Mouse (Mus musculus) left cerebral cortex, adult 11 months (tissue): ENCODE data around the gene Acer3.

ENCODE experiments used
- DNase-seq: peaks from one replicate; pipeline ENCODE4 v3.0.0; 2022; ENCODE audit warnings: low spot score

The Acer3 gene

GRCm38 (mm10) chr7:98321083-98321482 is at the start of gene Acer3:
TSS of gene Acer3 (minus strand) at chr7:98321208.
- no peak for DNase-seq

DNA sequence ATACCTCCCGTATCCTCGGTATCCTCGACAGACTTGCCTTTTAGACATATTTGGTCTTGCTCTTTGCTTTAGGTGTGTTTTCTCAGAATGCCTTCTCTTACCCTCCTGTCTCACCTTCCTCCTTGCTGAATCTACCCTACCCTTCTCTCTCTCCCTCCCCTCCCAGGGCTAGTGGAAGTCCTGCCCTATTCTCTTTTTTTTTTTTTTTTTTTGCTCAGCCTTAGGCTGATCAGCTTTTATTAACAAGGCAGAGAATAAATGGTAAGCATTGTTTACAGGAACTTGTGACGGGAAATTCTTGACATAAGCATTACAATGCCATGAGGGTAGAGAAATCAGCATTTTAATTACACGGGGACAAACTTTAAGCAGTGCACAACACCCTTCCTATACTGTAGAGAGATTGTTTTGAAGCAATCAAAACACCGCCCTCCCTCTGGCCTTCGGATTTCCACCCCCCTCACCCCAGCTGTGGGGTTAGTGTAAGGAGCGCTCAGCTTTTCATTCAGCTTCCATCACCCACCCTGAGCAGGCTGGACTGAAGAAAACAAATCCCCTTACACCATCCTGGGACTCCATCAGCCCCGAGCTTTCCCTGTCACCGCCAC is 48.9 kb upstream of the Acer3 start:
- DNase-seq, result no peak

- DNase-seq, result no peak
Measured at GRCm38 (mm10) chr7:98361662-98362061, 40.7 kb upstream of the Acer3 start.

GRCm38 (mm10) chr7:98361063-98361652 is 40.1 kb upstream of the Acer3 start, which contains the start of gene Tsku:
TSS of gene Tsku (minus strand) at chr7:98361328.
- peak; percentile 64 for DNase-seq

DNA sequence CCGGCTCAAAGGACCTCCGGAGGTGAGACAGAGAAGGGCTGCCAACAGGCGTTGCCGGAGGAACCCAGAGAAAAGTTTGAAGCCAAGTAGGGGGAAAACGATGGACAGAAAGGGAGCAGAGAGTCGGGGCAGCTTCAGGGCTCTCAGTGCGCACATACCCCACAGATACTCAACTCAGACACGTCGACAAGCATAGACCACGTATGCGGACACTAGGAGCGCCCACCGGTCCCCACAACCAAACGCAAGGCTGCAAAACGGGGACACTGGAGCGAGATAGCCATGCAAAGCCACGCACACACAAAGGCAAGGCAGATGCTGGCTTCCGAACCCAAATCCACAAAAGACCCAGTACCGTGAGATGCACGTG is 39.6 kb upstream of the Acer3 start:
- DNase-seq, result no peak

GRCm38 (mm10) chr7:98359951-98360620 is 39.1 kb upstream of the Acer3 start:
- DNase-seq, result no peak

- no peak for DNase-seq
Measured at GRCm38 (mm10) chr7:98358016-98358415, 37.0 kb upstream of the Acer3 start.

GRCm38 (mm10) chr7:98357324-98357723 is 36.3 kb upstream of the Acer3 start:
- DNase-seq, result no peak

GRCm38 (mm10) chr7:98354921-98355310 is 33.9 kb upstream of the Acer3 start:
- no peak for DNase-seq

- no peak for DNase-seq
Measured at GRCm38 (mm10) chr7:98354160-98354920, 33.3 kb upstream of the Acer3 start.

- no peak for DNase-seq
Measured at GRCm38 (mm10) chr7:98353616-98354015, 32.6 kb upstream of the Acer3 start.

- no peak for DNase-seq
Measured at GRCm38 (mm10) chr7:98351523-98351922, 30.5 kb upstream of the Acer3 start.

DNA sequence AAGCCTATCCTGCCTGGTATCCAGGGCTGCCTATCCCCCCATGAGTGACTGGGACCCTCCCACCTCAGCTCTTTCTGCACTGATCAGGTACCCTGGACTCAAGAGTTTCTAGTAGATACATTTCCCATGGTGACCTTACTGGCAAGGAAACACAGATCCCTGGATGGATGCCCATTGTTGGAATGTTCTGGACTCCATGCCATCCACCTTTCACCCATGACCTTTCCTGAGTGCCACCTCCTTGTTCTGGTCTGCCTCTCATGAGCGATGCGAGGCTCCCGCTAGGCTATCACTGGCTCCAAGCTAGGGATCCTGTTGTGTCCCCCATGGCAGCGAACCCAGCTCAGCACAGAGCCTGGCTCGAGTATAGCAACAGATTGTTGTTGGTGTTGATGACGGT is 28.8 kb upstream of the Acer3 start:
- no peak for DNase-seq

DNA sequence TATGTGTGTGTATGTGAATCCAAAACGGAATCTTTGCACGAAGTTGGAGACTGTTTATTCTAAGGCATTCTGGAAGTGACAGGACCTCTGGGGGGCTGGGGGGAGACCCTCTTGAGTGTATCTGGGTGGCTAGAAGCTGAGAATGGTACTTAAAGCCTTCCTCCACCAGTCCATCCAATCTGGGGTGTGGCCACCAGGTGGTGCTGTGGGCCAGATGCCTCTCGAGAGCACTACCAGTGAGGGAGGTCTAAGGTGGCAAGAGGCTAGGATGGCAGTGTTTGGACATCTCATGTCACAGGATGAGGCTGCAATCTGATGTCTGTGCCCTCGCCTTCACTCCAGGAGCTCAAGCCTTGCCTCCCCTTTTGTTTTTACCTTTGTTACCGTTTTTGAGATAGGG is 28.1 kb upstream of the Acer3 start:
- no peak for DNase-seq

- DNase-seq, result no peak
Measured at GRCm38 (mm10) chr7:98348043-98348442, 27.0 kb upstream of the Acer3 start.

DNA sequence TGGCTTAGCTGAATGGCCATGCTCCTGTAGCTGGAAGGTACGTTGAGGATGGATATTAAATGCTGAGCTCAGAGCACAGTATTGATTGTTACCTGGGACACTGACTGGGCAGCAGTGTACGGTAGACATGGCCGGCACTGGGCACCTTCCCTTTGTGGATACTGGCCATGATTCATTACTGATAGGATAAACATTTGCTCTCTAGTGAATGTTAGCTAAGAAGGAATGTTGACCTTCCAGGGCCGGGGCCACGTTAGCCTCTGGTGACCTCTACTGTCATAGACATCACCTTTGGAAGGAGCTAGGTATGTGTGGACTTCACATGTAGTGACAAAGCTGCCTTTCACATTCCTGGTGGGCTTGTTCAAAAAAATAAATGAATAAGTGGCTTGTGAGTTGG is 26.5 kb upstream of the Acer3 start:
- no peak for DNase-seq

- DNase-seq, result no peak
Measured at GRCm38 (mm10) chr7:98345036-98345435, 24.0 kb upstream of the Acer3 start.

DNA sequence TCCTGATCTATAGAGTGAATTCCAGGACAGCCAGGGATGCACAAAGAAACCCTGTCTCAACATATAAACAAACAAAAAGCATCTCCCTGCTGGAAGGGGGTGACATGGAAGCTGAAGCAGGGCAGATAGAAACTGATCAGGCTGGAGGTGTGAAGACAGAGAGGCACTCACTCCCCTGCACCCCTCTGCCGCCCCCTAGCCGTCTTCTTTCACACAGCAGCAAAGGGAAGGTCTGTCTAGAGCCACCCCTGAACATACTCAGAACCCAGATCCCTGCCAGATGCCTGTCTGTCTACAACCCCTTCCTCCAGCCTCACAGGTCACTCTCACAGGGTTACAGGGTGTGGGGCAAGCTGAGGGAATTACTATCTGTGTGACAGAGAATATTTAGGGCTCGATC is 23.4 kb upstream of the Acer3 start:
- no peak for DNase-seq

DNA sequence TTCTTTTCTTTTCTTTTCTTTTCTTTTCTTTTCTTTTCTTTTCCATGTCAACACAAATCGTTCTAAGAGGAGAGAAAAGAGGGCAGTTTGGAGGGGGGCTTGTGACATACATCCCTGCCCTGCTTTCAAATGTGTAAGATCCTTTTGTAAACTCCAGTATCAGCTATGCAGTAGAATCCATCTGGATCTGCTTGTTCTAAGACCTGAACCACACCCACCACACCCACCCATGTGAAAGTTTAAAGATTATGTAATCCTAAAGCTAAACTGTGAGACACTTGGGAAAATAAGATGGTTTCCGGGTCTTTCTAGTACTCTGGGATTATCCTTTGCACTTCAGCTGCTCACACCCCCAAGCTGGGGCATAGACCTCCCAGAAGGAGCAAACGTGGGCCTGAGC is 21.2 kb upstream of the Acer3 start:
- DNase-seq, result no peak

DNA sequence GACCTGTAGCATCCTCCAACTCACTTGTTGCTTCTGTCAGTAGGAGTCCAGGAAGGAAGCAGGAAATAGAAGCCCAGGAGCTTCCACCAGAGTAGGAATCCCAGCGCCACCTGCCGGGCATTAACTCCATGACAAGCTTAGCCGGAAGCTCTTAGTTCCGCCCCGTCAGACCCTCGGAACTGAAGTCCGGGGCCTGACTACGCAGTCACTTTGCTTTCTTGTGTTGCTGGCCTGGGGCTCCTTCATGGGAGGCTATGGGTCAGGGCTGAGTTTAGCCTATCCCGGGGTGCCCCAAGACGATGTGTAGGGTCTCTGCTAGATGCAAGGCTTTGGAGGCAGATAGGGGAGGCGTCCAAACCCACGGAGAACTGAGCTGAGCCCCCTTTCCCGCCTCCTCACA is 20.5 kb upstream of the Acer3 start:
- peak; percentile 58 for DNase-seq

DNA sequence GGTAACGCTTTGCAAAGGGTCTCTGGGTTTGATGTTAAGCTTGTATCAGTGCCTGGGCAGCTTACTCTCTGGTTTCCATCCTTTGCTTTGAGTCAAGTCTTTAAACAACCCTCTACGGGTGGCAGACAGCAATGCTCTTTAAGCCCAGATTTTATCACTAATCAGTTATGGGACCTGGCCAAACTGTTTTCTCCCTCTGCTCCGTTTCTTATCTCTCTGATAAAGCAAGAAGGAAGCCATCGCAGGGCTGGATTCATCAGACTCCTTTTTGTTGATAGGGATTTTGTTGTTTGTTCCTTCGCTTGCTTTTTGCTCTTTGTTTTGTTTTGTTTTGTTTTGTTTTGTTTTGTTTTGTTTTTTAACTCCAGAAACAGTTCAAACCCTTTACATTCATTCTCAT is 19.3 kb upstream of the Acer3 start:
- no peak for DNase-seq

DNA sequence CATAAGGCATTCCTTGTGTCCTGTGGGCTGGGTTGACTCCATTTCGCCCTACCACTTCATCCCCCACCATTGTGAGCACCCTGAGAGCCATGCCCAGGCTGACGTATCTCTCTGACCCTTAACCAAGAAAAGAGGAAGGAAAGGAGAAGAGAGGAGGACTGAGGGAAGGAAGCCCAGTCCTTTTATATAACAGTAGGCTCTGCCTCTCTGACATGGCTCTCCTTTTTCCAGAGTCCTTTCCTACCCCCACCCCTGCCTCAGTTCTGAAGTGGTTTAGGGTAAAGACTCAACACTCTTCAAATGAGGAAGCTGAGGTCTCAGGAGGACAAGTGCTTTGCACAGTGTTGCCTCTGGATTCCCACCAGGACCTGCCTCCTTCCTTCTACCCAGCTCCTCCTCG is 13.0 kb upstream of the Acer3 start:
- DNase-seq, result no peak

GRCm38 (mm10) chr7:98333507-98333906 is 12.5 kb upstream of the Acer3 start:
- no peak for DNase-seq
